Mouse (Mus musculus): ENCODE data around the gene Zfp804b. TPM values are rescaled to one million over a fixed set of nuclear protein-coding genes. Genes with fewer than 3 reads are reported as not detected.

Zfp804b gene
- polyA plus RNA-seq, 1 experiment from 2014 or later: not detected

- Histone ChIP-seq H3K27ac (ENCODE audit: low read depth) (no peak overlapping the region), H3K4me2 (ENCODE audit: low read depth, low read length) (no peak overlapping the region), H3K36me3 (replicated peaks; ENCODE audit: insufficient read depth, low read length) (no peaks in the 10 kb centered on the region), H3K4me1 (ENCODE audit: insufficient read depth) (no peaks in the 10 kb centered on the region), H3K9ac (replicated peaks) (no peak overlapping the region), H3K9me3 (ENCODE audit: low read length) (no peaks in the 10 kb centered on the region), H3K27me3 (ENCODE audit: insufficient read depth, low read length) (no peaks in the 10 kb centered on the region), H3K4me3 (ENCODE audit: low read depth, low read length) (no peak overlapping the region)
- TF ChIP-seq CTCF (IDR thresholded peaks at IDR 0.05; ENCODE audit: low read depth) (no peak), EP300 (IDR thresholded peaks at IDR 0.05; ENCODE audit: low read depth) (no peak)
- DNase-seq (no peak), ATAC-seq (no peak)
- WGBS (ENCODE audit: insufficient replicate concordance): 47% methylated on average over 2 of the region's 2 CpGs
Observed at GRCm38 (mm10) chr5:6795396-6795795, 549.2 kb downstream of the Zfp804b start.

GRCm38 (mm10) chr5:6769357-6769892 lies 575.1 kb downstream of the Zfp804b start:
- no peak for ATAC-seq
- no peak for DNase-seq
- Histone ChIP-seq H3K4me3 (ENCODE audit: low read depth, low read length) (no peak overlapping the region), H3K4me2 (ENCODE audit: low read depth, low read length) (no peak overlapping the region), H3K36me3 (replicated peaks; ENCODE audit: insufficient read depth, low read length) (no peaks in the 10 kb centered on the region), H3K9ac (replicated peaks) (no peak overlapping the region), H3K9me3 (ENCODE audit: low read length) (no peaks in the 10 kb centered on the region), H3K27ac (ENCODE audit: low read depth) (no peak overlapping the region), H3K4me1 (ENCODE audit: insufficient read depth) (no peaks in the 10 kb centered on the region), H3K27me3 (ENCODE audit: insufficient read depth, low read length) (no peaks in the 10 kb centered on the region)
- TF ChIP-seq CTCF (IDR thresholded peaks at IDR 0.05; ENCODE audit: low read depth): no peak
- no peak for TF ChIP-seq EP300 (IDR thresholded peaks at IDR 0.05; ENCODE audit: low read depth)
- 66% methylated on average over 6 of the region's 6 CpGs for WGBS (ENCODE audit: insufficient replicate concordance)

Other genes with a start within 250 kb of the Zfp804b start
- 0.09 TPM in 1 of 2 replicates, not detected in the other for gene Tex47, start 40.6 kb downstream of the Zfp804b start, polyA plus RNA-seq (2015; fragmentation: Nextera tagmentation; extraction: Ambion mirVana)

All from liver, postnatal 0 days (tissue).